Mouse (Mus musculus): ENCODE data around the gene Gys2. TPM values are rescaled to one million over a fixed set of nuclear protein-coding genes. Genes with fewer than 3 reads are reported as not detected.
"Not testable (repeated sequence)": the region's sequence is repeated elsewhere in the genome, so short reads cannot be mapped to it uniquely, and the experiment has no call there.

Gene Gys2
- polyA plus RNA-seq, 1 experiment from 2014 or later: not detected

- WGBS: 95% methylated on average over 10 of the region's 10 CpGs
- Histone ChIP-seq H3K9me3 (no peaks in the 10 kb centered on the region), H3K4me1 (peaks cover 38% of the 10 kb centered on the region), H3K4me3 (no peak overlapping the region), H3K36me3 (replicated peaks) (peaks cover 79% of the 10 kb centered on the region), H3K27me3 (ENCODE audit: poor library complexity, severe bottlenecking) (no peaks in the 10 kb centered on the region), H3K27ac (no peak overlapping the region)
- DNase-seq (ENCODE audit: extremely low spot score, low spot score): no peak
Observed at GRCm38 (mm10) chr6:142502519-142503125, 29.7 kb upstream of the Gys2 start.

- H3K36me3 ChIP-seq (replicated peaks): peaks cover 82% of the 10 kb centered on the region
- H3K4me1 ChIP-seq: not testable (repeated sequence)
- 94% methylated on average over 6 of the region's 6 CpGs for WGBS
Observed at GRCm38 (mm10) chr6:142490114-142490513, 17.2 kb upstream of the Gys2 start.

GRCm38 (mm10) chr6:142487638-142488037, 14.7 kb upstream of the Gys2 start:
- no peaks in the 10 kb centered on the region for H3K4me1 ChIP-seq
- no peak overlapping the region for H3K4me3 ChIP-seq
- H3K36me3 ChIP-seq (replicated peaks): peaks cover 63% of the 10 kb centered on the region
- H3K9me3 ChIP-seq: no peaks in the 10 kb centered on the region
- H3K27ac ChIP-seq: no peak overlapping the region
- no peaks in the 10 kb centered on the region for H3K27me3 ChIP-seq (ENCODE audit: poor library complexity, severe bottlenecking)
- no peak for DNase-seq (ENCODE audit: extremely low spot score, low spot score)
- 94% methylated on average over 9 of the region's 9 CpGs for WGBS

More at GRCm38 (mm10) chr6:142490114-142490513, 17.2 kb upstream of the Gys2 start:
- H3K27me3 ChIP-seq (ENCODE audit: poor library complexity, severe bottlenecking); H3K9me3 ChIP-seq; DNase-seq (ENCODE audit: extremely low spot score, low spot score); H3K4me3 ChIP-seq; H3K27ac ChIP-seq: not testable (repeated sequence)

GRCm38 (mm10) chr6:142485478-142486123, 12.7 kb upstream of the Gys2 start:
- H3K4me3 ChIP-seq: no peak overlapping the region

GRCm38 (mm10) chr6:142477239-142477638, 4.3 kb upstream of the Gys2 start:
- Histone ChIP-seq H3K27me3 (ENCODE audit: poor library complexity, severe bottlenecking) (no peaks in the 10 kb centered on the region), H3K4me1 (no peaks in the 10 kb centered on the region), H3K27ac (no peak overlapping the region), H3K9me3 (no peaks in the 10 kb centered on the region), H3K4me3 (no peak overlapping the region), H3K36me3 (replicated peaks) (no peaks in the 10 kb centered on the region)
- DNase-seq (ENCODE audit: extremely low spot score, low spot score): no peak
- WGBS: 86% methylated on average over 7 of the region's 7 CpGs

More at GRCm38 (mm10) chr6:142485478-142486123, 12.7 kb upstream of the Gys2 start:
- Histone ChIP-seq H3K9me3 (no peaks in the 10 kb centered on the region), H3K27ac (no peak overlapping the region), H3K27me3 (ENCODE audit: poor library complexity, severe bottlenecking) (no peaks in the 10 kb centered on the region), H3K36me3 (replicated peaks) (peaks cover 43% of the 10 kb centered on the region), H3K4me1 (no peaks in the 10 kb centered on the region)
- DNase-seq (ENCODE audit: extremely low spot score, low spot score): no peak
- WGBS: 91% methylated on average over 4 of the region's 4 CpGs

- DNase-seq (ENCODE audit: extremely low spot score, low spot score): no peak
- Histone ChIP-seq H3K36me3 (replicated peaks) (no peaks in the 10 kb centered on the region), H3K4me3 (no peak overlapping the region), H3K27me3 (ENCODE audit: poor library complexity, severe bottlenecking) (no peaks in the 10 kb centered on the region), H3K9me3 (no peaks in the 10 kb centered on the region), H3K4me1 (no peaks in the 10 kb centered on the region), H3K27ac (no peak overlapping the region)
- 93% methylated on average over 8 of the region's 8 CpGs for WGBS
Observed at GRCm38 (mm10) chr6:142471141-142471540, 1.8 kb downstream of the Gys2 start.

GRCm38 (mm10) chr6:142469602-142470001, 3.3 kb downstream of the Gys2 start:
- no peaks in the 10 kb centered on the region for H3K9me3 ChIP-seq
- WGBS: 60% methylated on average over 4 of the region's 4 CpGs
- no peaks in the 10 kb centered on the region for H3K27me3 ChIP-seq (ENCODE audit: poor library complexity, severe bottlenecking)
- no peak overlapping the region for H3K4me3 ChIP-seq
- H3K36me3 ChIP-seq (replicated peaks): no peaks in the 10 kb centered on the region
- no peaks in the 10 kb centered on the region for H3K4me1 ChIP-seq
- DNase-seq (ENCODE audit: extremely low spot score, low spot score): no peak
- H3K27ac ChIP-seq: no peak overlapping the region

- 66% methylated on average over 6 of the region's 6 CpGs for WGBS
- Histone ChIP-seq H3K4me3 (no peak overlapping the region), H3K4me1 (peaks cover 14% of the 10 kb centered on the region; the same call in 1 of the 2 replicates), H3K27me3 (ENCODE audit: poor library complexity, severe bottlenecking) (no peaks in the 10 kb centered on the region), H3K36me3 (replicated peaks) (no peaks in the 10 kb centered on the region), H3K27ac (no peak overlapping the region), H3K9me3 (no peaks in the 10 kb centered on the region)
- DNase-seq (ENCODE audit: extremely low spot score, low spot score): no peak
Observed at GRCm38 (mm10) chr6:142462194-142462593, 10.7 kb downstream of the Gys2 start.

- 78% methylated on average over 14 of the region's 14 CpGs for WGBS
Observed at GRCm38 (mm10) chr6:142459017-142459678, 13.8 kb downstream of the Gys2 start.

GRCm38 (mm10) chr6:142458010-142458409, 14.9 kb downstream of the Gys2 start:
- peaks cover 14% of the 10 kb centered on the region; the same call in 1 of the 2 replicates for H3K4me1 ChIP-seq
- no peaks in the 10 kb centered on the region for H3K9me3 ChIP-seq
- H3K4me3 ChIP-seq: no peak overlapping the region
- H3K27me3 ChIP-seq (ENCODE audit: poor library complexity, severe bottlenecking): no peaks in the 10 kb centered on the region
- no peak overlapping the region for H3K27ac ChIP-seq
- DNase-seq (ENCODE audit: extremely low spot score, low spot score): no peak
- H3K36me3 ChIP-seq (replicated peaks): no peaks in the 10 kb centered on the region
- 53% methylated on average over 7 of the region's 7 CpGs for WGBS

More at GRCm38 (mm10) chr6:142459017-142459678, 13.8 kb downstream of the Gys2 start:
- no peaks in the 10 kb centered on the region for H3K27me3 ChIP-seq (ENCODE audit: poor library complexity, severe bottlenecking)
- no peak overlapping the region for H3K4me3 ChIP-seq
- H3K9me3 ChIP-seq: no peaks in the 10 kb centered on the region
- H3K36me3 ChIP-seq (replicated peaks): no peaks in the 10 kb centered on the region
- peaks cover 14% of the 10 kb centered on the region; the same call in 1 of the 2 replicates for H3K4me1 ChIP-seq
- H3K27ac ChIP-seq: no peak overlapping the region
- DNase-seq (ENCODE audit: extremely low spot score, low spot score): no peak

GRCm38 (mm10) chr6:142455314-142455996, 17.5 kb downstream of the Gys2 start:
- 67% methylated on average over 7 of the region's 7 CpGs for WGBS
- DNase-seq (ENCODE audit: extremely low spot score, low spot score): no peak
- H3K27me3 ChIP-seq (ENCODE audit: poor library complexity, severe bottlenecking): no peaks in the 10 kb centered on the region

GRCm38 (mm10) chr6:142453311-142453710, 19.6 kb downstream of the Gys2 start:
- WGBS: 88% methylated on average over 2 of the region's 2 CpGs
- no peaks in the 10 kb centered on the region for H3K36me3 ChIP-seq (replicated peaks)
- H3K27ac ChIP-seq: no peak overlapping the region
- no peaks in the 10 kb centered on the region for H3K27me3 ChIP-seq (ENCODE audit: poor library complexity, severe bottlenecking)
- H3K9me3 ChIP-seq: no peaks in the 10 kb centered on the region
- H3K4me1 ChIP-seq: peaks cover 5% of the 10 kb centered on the region; the same call in 1 of the 2 replicates
- DNase-seq (ENCODE audit: extremely low spot score, low spot score): no peak
- no peak overlapping the region for H3K4me3 ChIP-seq

More at GRCm38 (mm10) chr6:142455314-142455996, 17.5 kb downstream of the Gys2 start:
- H3K9me3 ChIP-seq: no peaks in the 10 kb centered on the region
- H3K36me3 ChIP-seq (replicated peaks): no peaks in the 10 kb centered on the region
- H3K4me1 ChIP-seq: peaks cover 14% of the 10 kb centered on the region; the same call in 1 of the 2 replicates
- H3K4me3 ChIP-seq: no peak overlapping the region
- H3K27ac ChIP-seq: no peak overlapping the region

All from forebrain, embryonic 10.5 days (tissue).